Mouse (Mus musculus) right cerebral cortex, adult 2 months (tissue): ENCODE measurements around the gene Shb.
"Not testable (repeated sequence)": the region's sequence is repeated elsewhere in the genome, so short reads cannot be mapped to it uniquely, and the experiment has no call there.

Source experiments
- DNase-seq, 2 experiments: peaks; one replicate each; pipeline ENCODE4 v3.0.0; 2021 to 2022; ENCODE audit warnings: low spot score in 2 of 2

Gene Shb

GRCm38 (mm10) chr4:45399421-45400210, 132.7 kb downstream of the Shb start:
- DNase-seq = no peak

- DNase-seq = not testable (repeated sequence)
Observed at GRCm38 (mm10) chr4:45398315-45398714, 134.0 kb downstream of the Shb start.

- DNase-seq = not testable (repeated sequence)
Observed at GRCm38 (mm10) chr4:45396211-45396610, 136.1 kb downstream of the Shb start.

GRCm38 (mm10) chr4:45393658-45394057, 138.6 kb downstream of the Shb start:
- DNase-seq = no peak

GRCm38 (mm10) chr4:45392994-45393393, 139.3 kb downstream of the Shb start:
- DNase-seq = no peak

GRCm38 (mm10) chr4:45392572-45392971, 139.7 kb downstream of the Shb start:
- no peak for DNase-seq

- DNase-seq = no peak
Observed at GRCm38 (mm10) chr4:45392099-45392498, 140.2 kb downstream of the Shb start.

GRCm38 (mm10) chr4:45387296-45387695, 145.0 kb downstream of the Shb start:
- not testable (repeated sequence) for DNase-seq

GRCm38 (mm10) chr4:45382133-45382532, 150.1 kb downstream of the Shb start:
- not testable (repeated sequence) for DNase-seq

- not testable (repeated sequence) for DNase-seq
Observed at GRCm38 (mm10) chr4:45380903-45381580, 151.2 kb downstream of the Shb start.

- DNase-seq = no peak
Observed at GRCm38 (mm10) chr4:45376573-45376972, 155.7 kb downstream of the Shb start.

- DNase-seq = no peak
Observed at GRCm38 (mm10) chr4:45374879-45375278, 157.4 kb downstream of the Shb start.
